Comparison of ENCODE assay signal across 18 mouse cellular contexts in genomic region chr6:147348621-147349020, GRCm38 (mm10).
A peak's percentile ranks its signal among the peaks of the same experiment; 100 is the strongest.
DNase-seq lines count a peak whose midpoint lies in the region; ATAC-seq lines count a peak whose summit lies in the region.
"Had no signal": no experiment of that assay in that cellular context is flagged by ENCODE, and none has a peak within 500 bp of the region (broad histone marks: within the 10 kb centered on the region; RNA-seq: fewer than 3 reads in every experiment).

No protein-coding gene starts in this region.

- no peaks in the 10 kb centered on the region for H3K9me3 ChIP-seq in heart, embryonic 10.5 days
- H3K9me3 ChIP-seq in heart, embryonic 11.5 days (replicated peaks; ENCODE audit: control insufficient read depth, low read length): no peaks in the 10 kb centered on the region
- H3K9me3 ChIP-seq: embryonic facial prominence, embryonic 10.5 days; embryonic facial prominence, embryonic 12.5 days; forebrain, embryonic 13.5 days; forebrain, embryonic 15.5 days had no signal

- no peaks in the 10 kb centered on the region for H3K36me3 ChIP-seq in heart, embryonic 10.5 days
- no peaks in the 10 kb centered on the region for H3K36me3 ChIP-seq in heart, embryonic 11.5 days (ENCODE audit: control insufficient read depth, insufficient read depth, low read length)
- H3K36me3 ChIP-seq: embryonic facial prominence, embryonic 10.5 days; embryonic facial prominence, embryonic 12.5 days; forebrain, embryonic 15.5 days had no signal

- no peak for ATAC-seq in heart, embryonic 11.5 days (replicated peaks; ENCODE audit: insufficient number of reproducible peaks, low FRiP score, low TSS enrichment)
- ATAC-seq: forebrain, embryonic 13.5 days; forebrain, embryonic 15.5 days had no signal

- H3K4me1 ChIP-seq in heart, embryonic 10.5 days: no peaks in the 10 kb centered on the region
- no peaks in the 10 kb centered on the region for H3K4me1 ChIP-seq in heart, embryonic 11.5 days (ENCODE audit: control insufficient read depth, insufficient read depth, low read length)
- H3K4me1 ChIP-seq: embryonic facial prominence, embryonic 12.5 days; forebrain, embryonic 13.5 days; forebrain, embryonic 15.5 days had no signal

- H3K27me3 ChIP-seq in heart, embryonic 10.5 days (ENCODE audit: insufficient read depth, poor library complexity, severe bottlenecking): no peaks in the 10 kb centered on the region
- H3K27me3 ChIP-seq in heart, embryonic 11.5 days (ENCODE audit: control insufficient read depth, insufficient read depth, low read length): no peaks in the 10 kb centered on the region
- H3K27me3 ChIP-seq: embryonic facial prominence, embryonic 12.5 days; forebrain, embryonic 13.5 days; forebrain, embryonic 15.5 days had no signal

- H3K4me3 ChIP-seq in heart, embryonic 10.5 days: no peak overlapping the region
- H3K4me3 ChIP-seq in heart, embryonic 11.5 days (ENCODE audit: low read depth, low read length): no peak overlapping the region
- H3K4me3 ChIP-seq: embryonic facial prominence, embryonic 10.5 days; embryonic facial prominence, embryonic 12.5 days; forebrain, embryonic 13.5 days; forebrain, embryonic 15.5 days had no signal

- no peak overlapping the region for H3K9ac ChIP-seq in heart, embryonic 11.5 days (ENCODE audit: low read depth, low read length)
- H3K9ac ChIP-seq: embryonic facial prominence, embryonic 12.5 days; forebrain, embryonic 13.5 days; forebrain, embryonic 15.5 days had no signal

- no peak overlapping the region for H3K4me2 ChIP-seq in heart, embryonic 11.5 days
- H3K4me2 ChIP-seq: embryonic facial prominence, embryonic 12.5 days; forebrain, embryonic 13.5 days; forebrain, embryonic 15.5 days had no signal

- no peak overlapping the region for H3K27ac ChIP-seq in heart, embryonic 10.5 days
- H3K27ac ChIP-seq in heart, embryonic 11.5 days (ENCODE audit: low read depth, low read length): no peak overlapping the region
- H3K27ac ChIP-seq: embryonic facial prominence, embryonic 10.5 days; embryonic facial prominence, embryonic 12.5 days; forebrain, embryonic 13.5 days; forebrain, embryonic 15.5 days had no signal

- peak; percentile 15 to 30 for DNase-seq in frontal cortex, adult 2 months (ENCODE audit: extremely low spot score in 1 of 2, low spot score in 1 of 2)
- DNase-seq in frontal cortex, postnatal 25 days (ENCODE audit: low spot score in 2 of 2): no peak
- peak; percentile 71 for DNase-seq in heart, embryonic 10.5 days (ENCODE audit: low spot score)
- DNase-seq in brain, adult 2 months (ENCODE audit: low read depth, low spot score): peak; percentile 33
- no peak for DNase-seq in spleen, postnatal 36 days (ENCODE audit: low spot score in 2 of 2)
- DNase-seq: adrenal gland, adult 2 months; adrenal gland, postnatal 10 days; adrenal gland, postnatal 25 days; cerebellum, adult 11-12 months; cerebellum, adult 2 months; cerebellum, adult 9-10 months; cerebellum, postnatal 10 days; cerebellum, postnatal 25 days had no signal

- 57% methylated on average over 3 of the region's 3 CpGs for WGBS in heart, embryonic 10.5 days
- 54% methylated on average over 3 of the region's 3 CpGs for WGBS in heart, embryonic 11.5 days (ENCODE audit: insufficient replicate concordance)

Comparison
In these comparisons a context has a peak if more than half of its experiments do, and no peak if none do; other contexts are left out.
1. DNase-seq: peak in frontal cortex, adult 2 months (2 of 2), heart, embryonic 10.5 days (single experiment) and brain, adult 2 months (single experiment); none in frontal cortex, postnatal 25 days (0 of 2) and spleen, postnatal 36 days (0 of 2).